Mouse (Mus musculus) thymus, postnatal 4 days (tissue): ENCODE measurements around the gene Akap13.

ENCODE experiments used
- DNase-seq: peaks from one replicate; pipeline ENCODE4 v3.0.0; 2021

Akap13 gene

GRCm38 (mm10) chr7:75568276-75568675, 112.9 kb downstream of the Akap13 start:
- DNase-seq = no peak

GRCm38 (mm10) chr7:75568883-75569282, 113.5 kb downstream of the Akap13 start:
- DNase-seq = peak; percentile 67

- no peak for DNase-seq
These were observed 114.9 kb downstream of the Akap13 start for GRCm38 (mm10) chr7:75570218-75570617.

GRCm38 (mm10) chr7:75571078-75571477, 115.7 kb downstream of the Akap13 start:
- no peak for DNase-seq

GRCm38 (mm10) chr7:75572127-75572526, 116.8 kb downstream of the Akap13 start:
- DNase-seq = no peak

- DNase-seq = no peak
These were observed 119.9 kb downstream of the Akap13 start for GRCm38 (mm10) chr7:75575120-75575649.

- DNase-seq = no peak
These were observed 120.7 kb downstream of the Akap13 start for GRCm38 (mm10) chr7:75575800-75576585.

- no peak for DNase-seq
These were observed 121.5 kb downstream of the Akap13 start for GRCm38 (mm10) chr7:75576851-75577250.

GRCm38 (mm10) chr7:75577353-75577752, 122.0 kb downstream of the Akap13 start:
- DNase-seq = no peak

- DNase-seq = peak; percentile 64
These were observed 123.3 kb downstream of the Akap13 start for GRCm38 (mm10) chr7:75578647-75579046.

- no peak for DNase-seq
These were observed 126.8 kb downstream of the Akap13 start for GRCm38 (mm10) chr7:75582091-75582490.

- DNase-seq = no peak
These were observed 128.8 kb downstream of the Akap13 start for GRCm38 (mm10) chr7:75584100-75584499.

GRCm38 (mm10) chr7:75585409-75585808, 130.1 kb downstream of the Akap13 start:
- no peak for DNase-seq

- peak; percentile 84 for DNase-seq
These were observed 130.8 kb downstream of the Akap13 start for GRCm38 (mm10) chr7:75586113-75586512.

- peak; percentile 49 for DNase-seq
These were observed 132.4 kb downstream of the Akap13 start for GRCm38 (mm10) chr7:75587727-75588126.

GRCm38 (mm10) chr7:75589304-75589973, 134.1 kb downstream of the Akap13 start:
- DNase-seq = no peak

GRCm38 (mm10) chr7:75591961-75592360, 136.6 kb downstream of the Akap13 start:
- no peak for DNase-seq

GRCm38 (mm10) chr7:75594801-75595200, 139.5 kb downstream of the Akap13 start:
- DNase-seq = no peak

- no peak for DNase-seq
These were observed 139.9 kb downstream of the Akap13 start for GRCm38 (mm10) chr7:75595268-75595667.

GRCm38 (mm10) chr7:75596058-75596748, 140.9 kb downstream of the Akap13 start:
- DNase-seq = no peak

GRCm38 (mm10) chr7:75597840-75598239, 142.5 kb downstream of the Akap13 start:
- no peak for DNase-seq

GRCm38 (mm10) chr7:75600360-75601075, 145.2 kb downstream of the Akap13 start:
- no peak for DNase-seq

- no peak for DNase-seq
These were observed 151.9 kb downstream of the Akap13 start for GRCm38 (mm10) chr7:75607248-75607647.
